Mouse (Mus musculus) hindbrain, postnatal 0 days (tissue): Measurements from ENCODE around the gene Lgsn. TPM values are rescaled to one million over a fixed set of nuclear protein-coding genes. Genes with fewer than 3 reads are reported as not detected.

Source experiments
- ATAC-seq: fragments of 200-750 bp; cut with Nextera tagmentation; 2 replicates; pipeline ENCODE4 v1.8.0; 2017; ENCODE audit warnings: mild to moderate bottlenecking, moderate TSS enrichment, moderate library complexity
- DNase-seq: peaks from one replicate; pipeline ENCODE4 v3.0.0-alpha.2; 2015; ENCODE audit warnings: low spot score
- H3K27ac ChIP-seq: fragments of 300-500 bp; sonication (generic); 2 replicates; pipeline ENCODE4 v1.5.1; 2014; ENCODE audit warnings: mild to moderate bottlenecking
- H3K27me3 ChIP-seq: fragments of 300-500 bp; sonication (generic); 2 replicates; pipeline ENCODE4 v1.6.1; 2014; ENCODE audit warnings: low read length, mixed read lengths; ENCODE audit not compliant: insufficient read depth
- H3K36me3 ChIP-seq: fragments of 300-500 bp; sonication (generic); 2 replicates; pipeline ENCODE4 v1.6.1; 2014; ENCODE audit warnings: low read length, mixed read lengths; ENCODE audit not compliant: insufficient read depth
- H3K4me1 ChIP-seq: fragments of 300-500 bp; sonication (generic); 2 replicates; pipeline ENCODE4 v1.6.1; 2014; ENCODE audit warnings: antibody characterized with exemption, low read length, mixed read lengths; ENCODE audit not compliant: insufficient read depth
- H3K4me2 ChIP-seq: fragments of 300-500 bp; sonication (generic); 2 replicates; pipeline ENCODE4 v1.6.1; 2014; ENCODE audit warnings: low read depth, mild to moderate bottlenecking, low read length, moderate library complexity, mixed read lengths
- H3K4me3 ChIP-seq: fragments of 300-500 bp; sonication (generic); 2 replicates; pipeline ENCODE4 v1.5.1; 2014; ENCODE audit warnings: low read length
- H3K9ac ChIP-seq: fragments of 300-500 bp; sonication (generic); replicated peaks from 2 replicates; pipeline ENCODE4 v1.6.1; 2014; ENCODE audit warnings: mild to moderate bottlenecking, low read length, moderate library complexity, mixed read lengths
- H3K9me3 ChIP-seq: fragments of 300-500 bp; sonication (generic); 2 replicates; pipeline ENCODE4 v1.6.1; 2016; ENCODE audit warnings: low read length, mixed read lengths
- CTCF ChIP-seq: IDR thresholded peaks from 2 replicates; pipeline ENCODE4 v1.5.1; 2016; ENCODE audit warnings: antibody characterized with exemption, control low read depth, low read depth
- WGBS: fragments of 180-500 bp; shearing (Covaris S2); extraction: QIAGEN DNeasy Blood & Tissue Kit; methylation state at CpG from one replicate; pipeline ENCODE4 v1.1.7; 2014; 5-methylcytosine and 5-hydroxymethylcytosine counted together
- polyA plus RNA-seq: library from polyadenylated mRNA; unstranded; fragments of >200 nt; fragmentation: Nextera tagmentation; extraction: Ambion mirVana; gene quantifications from 2 replicates; pipeline ENCODE4 v1.2.1, GENCODE M21; 2015
- total RNA-seq: library from RNA; depleted of rRNA; stranded (reverse); fragments of >200 nt; gene quantifications from 2 replicates; pipeline ENCODE4 v1.2.3, GENCODE M21; 2014

Lgsn gene
- total and polyA plus RNA-seq, 2 experiments from 2014 or later, result not detected

DNA sequence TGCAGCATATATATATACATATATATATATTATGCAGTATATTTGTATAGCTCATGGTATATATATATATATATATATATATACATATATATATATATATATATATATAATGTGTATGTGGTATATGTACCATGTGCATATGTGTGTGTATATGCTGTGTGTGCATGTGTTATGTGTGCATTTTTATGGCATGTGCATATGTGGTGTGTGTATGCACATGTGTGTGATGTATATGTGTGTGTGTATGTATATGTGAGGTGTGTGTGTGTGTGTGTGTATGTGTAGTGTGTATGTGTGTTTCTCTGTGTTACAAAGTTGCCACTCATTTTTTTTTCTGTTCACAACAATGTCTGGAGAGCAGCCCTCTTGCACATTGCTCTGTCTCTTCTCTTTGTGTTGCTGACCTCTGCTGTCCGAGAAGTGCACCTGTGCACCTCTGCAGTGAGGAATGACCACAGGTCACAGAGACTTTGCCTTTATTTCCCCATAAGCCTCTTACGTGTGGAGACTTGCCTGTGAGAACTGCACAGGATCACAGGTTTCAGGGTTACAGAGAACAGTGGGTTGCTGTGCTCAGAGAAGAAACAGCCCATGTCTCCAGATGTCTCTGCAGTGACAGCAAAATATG is 23.3 kb upstream of the Lgsn start:
- TF ChIP-seq CTCF, result peak; percentile 50
- Histone ChIP-seq H3K4me3 (no peak overlapping the region), H3K27ac (no peak overlapping the region), H3K27me3 (no peaks in the 10 kb centered on the region), H3K4me1 (no peaks in the 10 kb centered on the region), H3K9ac (no peak overlapping the region), H3K36me3 (no peaks in the 10 kb centered on the region), H3K9me3 (no peaks in the 10 kb centered on the region), H3K4me2 (no peak overlapping the region)
- DNase-seq (peak; percentile 13), ATAC-seq (peak; percentile 70)
- WGBS, result 69% methylated on average over 2 of the region's 2 CpGs

DNA sequence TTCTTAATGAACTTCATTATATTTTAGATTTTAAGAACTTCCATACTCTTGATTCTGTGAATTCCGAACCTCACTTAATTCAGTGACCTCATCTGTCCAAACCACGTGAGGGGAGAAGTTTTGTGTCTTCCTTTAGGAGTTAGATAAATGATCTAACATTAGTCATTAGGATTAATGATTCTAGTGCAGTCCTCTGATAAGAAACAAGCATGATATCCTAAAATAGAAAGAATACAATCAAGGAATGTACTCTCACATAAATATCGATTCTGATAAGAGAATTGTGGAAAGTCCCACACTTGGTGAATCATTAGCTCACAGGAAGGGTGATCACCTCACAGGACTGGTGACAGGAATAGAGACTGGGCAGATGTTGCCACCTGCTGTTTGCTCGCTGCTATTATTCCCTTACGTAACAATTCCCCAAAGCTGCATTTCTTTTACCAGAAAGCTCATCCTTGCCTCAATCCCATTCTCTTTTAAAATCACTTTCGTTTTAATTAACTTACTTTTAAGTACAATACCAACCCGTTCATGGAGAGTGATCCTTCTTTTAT is 22.3 kb upstream of the Lgsn start:
- H3K4me3 ChIP-seq, result no peak overlapping the region

GRCm38 (mm10) chr1:31156185-31156584 is 20.0 kb upstream of the Lgsn start:
- no peaks in the 10 kb centered on the region for H3K27me3 ChIP-seq
- no peaks in the 10 kb centered on the region for H3K9me3 ChIP-seq
- no peaks in the 10 kb centered on the region for H3K36me3 ChIP-seq
- 83% methylated on average over 2 of the region's 2 CpGs for WGBS
- ATAC-seq, result no peak
- no peak overlapping the region for H3K27ac ChIP-seq
- no peak overlapping the region for H3K4me2 ChIP-seq
- no peak overlapping the region for H3K9ac ChIP-seq
- TF ChIP-seq CTCF, result no peak
- no peak overlapping the region for H3K4me3 ChIP-seq
- no peaks in the 10 kb centered on the region for H3K4me1 ChIP-seq
- no peak for DNase-seq

More for the DNA sequence above, 22.3 kb upstream of the Lgsn start:
- no peak overlapping the region for H3K4me2 ChIP-seq
- no peaks in the 10 kb centered on the region for H3K9me3 ChIP-seq
- H3K9ac ChIP-seq, result no peak overlapping the region
- DNase-seq (peak; percentile 80), ATAC-seq (peak; percentile 83)
- H3K36me3 ChIP-seq, result no peaks in the 10 kb centered on the region
- TF ChIP-seq CTCF, result peak; percentile 80
- H3K27me3 ChIP-seq, result no peaks in the 10 kb centered on the region
- H3K27ac ChIP-seq, result no peak overlapping the region
- WGBS, result 26% methylated on average over 7 of the region's 7 CpGs
- H3K4me1 ChIP-seq, result no peaks in the 10 kb centered on the region

GRCm38 (mm10) chr1:31156884-31157283 is 19.3 kb upstream of the Lgsn start:
- no peak overlapping the region for H3K4me3 ChIP-seq
- H3K27ac ChIP-seq, result no peak overlapping the region
- H3K9ac ChIP-seq, result no peak overlapping the region
- no peaks in the 10 kb centered on the region for H3K27me3 ChIP-seq
- 81% methylated on average over 2 of the region's 2 CpGs for WGBS
- H3K4me2 ChIP-seq, result no peak overlapping the region
- no peaks in the 10 kb centered on the region for H3K36me3 ChIP-seq
- TF ChIP-seq CTCF, result no peak
- DNase-seq (no peak), ATAC-seq (no peak)
- no peaks in the 10 kb centered on the region for H3K4me1 ChIP-seq
- H3K9me3 ChIP-seq, result no peaks in the 10 kb centered on the region

- no peak overlapping the region for H3K9ac ChIP-seq
- no peak for DNase-seq
- ATAC-seq, result no peak
These were observed 11.5 kb upstream of the Lgsn start for GRCm38 (mm10) chr1:31164527-31165189.

DNA sequence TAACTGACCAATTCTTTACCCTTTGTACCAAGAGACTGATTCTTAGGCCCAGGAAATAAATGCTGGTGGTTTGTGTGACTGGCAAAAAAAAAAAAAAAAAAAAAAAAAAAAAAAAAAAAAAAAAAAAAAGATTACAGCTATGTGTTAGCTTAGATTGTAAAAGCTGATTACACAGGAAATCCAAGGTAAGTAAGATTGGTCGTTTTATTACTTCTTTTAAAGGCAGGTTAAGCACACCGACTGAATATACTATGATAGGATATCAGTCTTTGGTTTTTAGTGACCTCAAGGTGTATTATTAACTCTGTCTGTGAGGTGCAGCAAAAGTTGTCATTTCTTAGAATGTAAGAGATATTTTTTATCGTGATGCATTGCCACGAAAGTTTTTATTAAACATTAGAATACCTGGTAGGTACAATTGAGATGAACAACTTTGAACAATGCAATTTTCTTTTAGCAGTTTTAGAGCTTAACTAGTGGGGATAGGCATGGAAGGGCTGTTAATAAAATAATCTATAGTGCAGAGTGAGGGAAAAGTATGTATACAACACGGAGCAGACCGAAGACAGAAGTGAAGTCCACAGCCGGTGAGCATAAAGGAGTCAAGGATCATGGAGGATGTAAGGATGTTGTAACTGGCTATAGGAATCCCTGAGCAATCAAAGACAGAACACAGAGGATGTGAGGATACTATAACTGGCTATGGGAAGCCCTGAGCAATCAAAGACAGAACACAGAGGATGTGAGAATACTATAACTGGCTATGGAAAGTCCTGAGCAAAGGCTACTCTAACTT is 10.7 kb upstream of the Lgsn start:
- H3K27ac ChIP-seq, result no peak overlapping the region
- TF ChIP-seq CTCF, result no peak
- no peaks in the 10 kb centered on the region for H3K4me1 ChIP-seq
- H3K4me3 ChIP-seq, result no peak overlapping the region
- no peaks in the 10 kb centered on the region for H3K27me3 ChIP-seq
- no peak for DNase-seq
- 91% methylated on average over 7 of the region's 7 CpGs for WGBS
- no peak overlapping the region for H3K4me2 ChIP-seq
- ATAC-seq, result no peak
- H3K9me3 ChIP-seq, result no peaks in the 10 kb centered on the region
- H3K36me3 ChIP-seq, result no peaks in the 10 kb centered on the region
- no peak overlapping the region for H3K9ac ChIP-seq

More at GRCm38 (mm10) chr1:31164527-31165189, 11.5 kb upstream of the Lgsn start:
- no peaks in the 10 kb centered on the region for H3K27me3 ChIP-seq
- H3K36me3 ChIP-seq, result no peaks in the 10 kb centered on the region
- no peak overlapping the region for H3K4me3 ChIP-seq
- 74% methylated on average over 18 of the region's 18 CpGs for WGBS
- no peaks in the 10 kb centered on the region for H3K4me1 ChIP-seq
- TF ChIP-seq CTCF, result no peak
- H3K4me2 ChIP-seq, result no peak overlapping the region
- no peak overlapping the region for H3K27ac ChIP-seq
- H3K9me3 ChIP-seq, result no peaks in the 10 kb centered on the region
